Mouse (Mus musculus) cortical plate, adult 2 months (tissue): ENCODE measurements around the gene Fam110c. TPM values are rescaled to one million over a fixed set of nuclear protein-coding genes. Genes with fewer than 3 reads are reported as not detected.
"Not testable (repeated sequence)": the region's sequence is repeated elsewhere in the genome, so short reads cannot be mapped to it uniquely, and the experiment has no call there.

Experiments
- H3K27ac ChIP-seq: fragments of 200-500 bp; 2 replicates; pipeline ENCODE4 v1.5.1; 2012; ENCODE audit warnings: low read length, control low read depth, inconsistent platforms; ENCODE audit not compliant: insufficient read depth
- H3K4me1 ChIP-seq: fragments of 200-500 bp; 2 replicates; pipeline ENCODE4 v1.6.1; 2011; ENCODE audit warnings: low read length; ENCODE audit not compliant: control insufficient read depth, insufficient read depth
- H3K4me3 ChIP-seq: fragments of 200-500 bp; 2 replicates; pipeline ENCODE4 v1.5.1; 2011; ENCODE audit warnings: mild to moderate bottlenecking, low read length, control low read depth; ENCODE audit not compliant: insufficient read depth
- CTCF ChIP-seq: fragments of 200-500 bp; IDR thresholded peaks from 2 replicates; pipeline ENCODE4 v1.5.1; 2011; ENCODE audit warnings: mild to moderate bottlenecking, control low read depth, low read length; ENCODE audit not compliant: insufficient read depth; ENCODE audit errors: extremely low read depth
- POLR2A ChIP-seq: fragments of 200-500 bp; IDR thresholded peaks from 2 replicates; pipeline ENCODE4 v1.6.1; 2011; ENCODE audit warnings: mild to moderate bottlenecking, low read length, control low read depth; ENCODE audit not compliant: insufficient read depth; ENCODE audit errors: extremely low read depth
- polyA plus RNA-seq: library from polyadenylated mRNA; depleted of rRNA; stranded (reverse); fragments of >200 nt; gene quantifications from 2 replicates; pipeline ENCODE4 v1.2.3, GENCODE M21; 2012; rRNA removed

The Fam110c gene
- polyA plus RNA-seq = 0.04 TPM in 1 of 2 replicates, not detected in the other

DNA sequence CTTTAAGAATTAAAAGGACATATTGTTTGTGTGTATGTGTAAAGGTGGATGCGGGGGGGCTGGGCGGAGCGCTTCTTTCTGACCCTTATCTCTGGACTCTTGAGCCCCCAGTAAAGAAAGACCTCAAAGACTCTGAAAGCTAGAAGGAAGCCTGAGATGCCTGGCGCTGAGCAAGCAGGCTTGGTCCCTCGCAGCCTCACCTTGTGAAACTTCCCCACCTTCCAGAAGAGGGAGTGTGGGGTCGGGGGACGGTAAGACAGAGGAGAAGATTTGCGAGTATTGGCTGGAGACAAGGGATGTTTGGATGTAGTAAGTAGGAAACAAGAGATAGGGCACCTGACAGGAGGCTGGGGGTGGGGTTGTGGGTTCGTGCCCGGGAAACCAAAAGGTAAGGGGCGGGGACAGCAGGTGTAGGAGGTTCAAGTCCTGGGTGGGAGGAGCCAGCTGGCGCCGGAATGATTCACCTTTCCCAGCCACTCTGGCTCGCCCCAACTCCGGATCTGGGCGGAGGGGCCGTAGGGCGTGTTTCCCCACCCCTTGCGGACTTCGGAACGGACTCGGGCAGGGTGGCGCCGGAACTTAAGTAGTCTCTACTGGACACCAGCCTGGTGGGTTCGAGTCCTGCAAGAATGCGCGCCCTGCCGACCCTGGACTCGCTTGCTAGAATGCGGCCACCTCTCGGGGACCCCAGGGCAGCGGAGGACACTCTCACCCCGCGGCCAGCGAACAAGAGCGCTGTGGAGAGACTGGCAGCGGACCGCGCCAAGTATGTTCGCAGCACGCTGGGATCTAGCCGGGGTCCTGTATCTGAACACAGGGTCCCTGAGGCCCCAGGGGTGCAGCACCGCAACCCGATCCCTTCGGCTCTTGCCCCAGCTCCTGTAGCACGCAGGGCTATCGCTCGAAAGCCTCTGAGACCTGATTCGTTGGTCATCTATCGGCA, at the start of gene Fam110c:
Gene Fam110c (plus strand): TSS at position 450 of the 943 bp plus-strand sequence.
- Histone ChIP-seq H3K27ac (no peak within 1 kb of the TSS), H3K4me3 (peak within 1 kb of the TSS; percentile 24; the same call in 1 of the 2 replicates), H3K4me1 (peaks cover 3% of the 10 kb centered on the region; the same call in 1 of the 2 replicates)
- TF ChIP-seq CTCF = no peak
- no peak for TF ChIP-seq POLR2A

- no peak overlapping the region for H3K4me3 ChIP-seq
- H3K4me1 ChIP-seq = no peaks in the 10 kb centered on the region
- no peak for TF ChIP-seq CTCF
- TF ChIP-seq POLR2A = no peak
- H3K27ac ChIP-seq = no peak overlapping the region
Observed at GRCm38 (mm10) chr12:31026423-31026822, 47.2 kb upstream of the Fam110c start.

DNA sequence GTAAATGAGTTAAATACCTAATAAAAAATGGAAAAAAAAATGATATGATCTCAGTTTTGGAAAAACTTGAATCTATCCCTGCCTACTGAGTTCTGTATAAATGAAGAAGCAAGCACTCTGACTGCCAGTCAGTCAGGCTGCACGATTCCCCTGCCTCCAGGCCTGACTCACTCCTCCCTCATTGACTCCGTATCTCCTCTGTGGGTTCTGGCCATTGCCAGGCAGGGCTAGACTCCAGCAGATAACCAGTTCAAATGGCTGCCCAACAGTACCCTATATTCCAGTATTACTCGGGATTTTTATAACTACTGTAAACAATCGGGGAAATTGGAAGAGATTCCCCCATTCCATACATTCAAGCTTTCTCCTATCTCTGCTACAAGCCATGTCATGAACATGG, 21.6 kb upstream of the Fam110c start:
- H3K4me1 ChIP-seq = no peaks in the 10 kb centered on the region
- H3K4me3 ChIP-seq = no peak overlapping the region
- no peak overlapping the region for H3K27ac ChIP-seq
- TF ChIP-seq POLR2A (no peak), CTCF (no peak)

DNA sequence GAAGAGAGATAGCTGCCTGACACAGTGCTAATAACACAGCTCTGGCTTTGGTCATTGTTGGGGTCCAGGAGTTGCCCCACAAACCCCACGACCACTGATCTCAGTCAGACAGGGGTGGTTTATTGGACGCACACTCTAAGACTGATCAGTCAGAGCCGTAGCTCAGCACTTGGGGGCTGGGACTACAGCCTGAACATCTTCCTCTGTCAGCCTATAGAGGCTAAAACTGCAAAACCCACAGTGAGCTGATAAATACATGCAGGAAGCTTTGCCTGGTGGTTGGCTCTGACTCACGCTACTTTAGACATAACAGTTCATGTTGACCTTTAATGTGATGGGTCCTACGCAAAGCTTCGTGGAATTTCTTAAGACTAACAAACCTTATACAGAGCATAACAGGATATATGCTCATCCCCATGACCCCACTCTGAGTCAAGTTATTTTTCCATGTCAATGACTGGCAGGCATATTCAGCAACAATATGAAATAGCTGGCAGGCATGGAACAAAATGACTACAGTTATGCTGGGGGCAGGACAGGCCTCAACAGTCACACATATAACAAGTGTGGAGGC, 17.3 kb upstream of the Fam110c start:
- TF ChIP-seq CTCF (no peak), POLR2A (no peak)
- no peaks in the 10 kb centered on the region for H3K4me1 ChIP-seq

DNA sequence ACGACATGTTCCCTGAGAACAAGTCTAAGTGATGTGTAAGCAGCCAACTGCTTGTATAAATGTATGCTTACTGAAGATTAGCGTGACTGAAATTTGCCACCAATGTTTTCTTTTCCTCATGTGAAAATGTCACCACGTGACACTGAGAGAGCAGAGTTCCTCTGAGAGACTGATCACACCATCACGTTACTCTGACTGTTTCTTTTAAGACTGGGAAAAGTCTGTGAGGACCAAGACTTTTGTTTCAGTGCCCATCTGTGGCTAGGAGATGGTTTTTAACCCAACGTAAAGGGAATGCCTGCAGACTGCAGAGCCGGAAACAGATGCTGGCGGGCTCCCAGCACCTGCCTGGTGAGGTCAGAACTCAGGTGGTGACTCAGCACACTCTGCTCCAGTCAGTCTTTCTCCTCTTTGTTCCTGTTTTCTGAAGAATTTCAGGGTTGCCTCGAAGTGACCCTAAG, 14.2 kb upstream of the Fam110c start:
- TF ChIP-seq CTCF (no peak), POLR2A (no peak)
- H3K4me1 ChIP-seq = no peaks in the 10 kb centered on the region
- H3K4me3 ChIP-seq = no peak overlapping the region
- H3K27ac ChIP-seq = no peak overlapping the region

More for the DNA sequence above, 17.3 kb upstream of the Fam110c start:
- no peak overlapping the region for H3K4me3 ChIP-seq
- H3K27ac ChIP-seq = no peak overlapping the region

GRCm38 (mm10) chr12:31060245-31060644, 13.4 kb upstream of the Fam110c start:
- no peak for TF ChIP-seq POLR2A
- TF ChIP-seq CTCF = no peak
- no peak overlapping the region for H3K4me3 ChIP-seq
- H3K27ac ChIP-seq = no peak overlapping the region
- H3K4me1 ChIP-seq = no peaks in the 10 kb centered on the region

DNA sequence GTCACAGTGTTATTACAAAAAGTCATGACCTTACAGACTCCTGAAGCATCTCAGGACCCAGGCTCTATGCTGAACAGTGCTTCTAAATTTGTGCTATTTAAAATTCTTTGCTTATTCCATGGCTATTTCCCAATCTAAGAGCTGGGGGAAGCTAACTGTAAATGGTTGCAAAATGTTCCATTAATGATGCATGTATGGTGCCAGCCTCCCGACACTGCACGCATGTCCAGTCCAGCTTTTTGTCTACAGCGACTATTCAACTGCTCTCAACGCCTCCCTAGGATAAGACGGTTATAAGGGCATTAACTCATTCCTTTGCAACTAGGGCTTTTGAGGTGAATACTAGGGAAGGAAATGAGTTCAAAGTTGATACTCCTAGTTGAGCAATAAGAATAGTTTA, 2.4 kb upstream of the Fam110c start:
- H3K4me1 ChIP-seq = peaks cover 3% of the 10 kb centered on the region; the same call in 1 of the 2 replicates
- H3K4me3 ChIP-seq = no peak overlapping the region
- H3K27ac ChIP-seq = no peak overlapping the region
- TF ChIP-seq POLR2A (no peak), CTCF (no peak)

DNA sequence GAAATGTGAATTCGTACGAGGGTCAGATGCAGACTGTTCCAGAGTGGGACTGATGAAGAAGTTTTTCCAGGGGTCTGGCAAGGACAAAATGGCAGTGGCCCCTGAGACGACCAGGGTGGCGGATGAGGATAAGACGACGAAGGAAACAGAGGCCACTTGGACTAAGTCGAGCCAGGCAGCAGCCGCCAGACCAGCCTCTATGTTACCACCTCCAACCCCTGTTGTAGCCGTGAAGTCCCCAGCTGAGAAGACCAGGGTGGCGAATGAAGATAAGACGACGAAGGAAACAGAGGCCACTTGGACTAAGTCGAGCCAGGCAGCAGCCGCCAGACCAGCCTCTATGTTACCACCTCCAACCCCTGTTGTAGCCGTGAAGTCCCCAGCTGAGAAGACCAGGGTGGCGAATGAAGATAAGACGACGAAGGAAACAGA, 710 bp downstream of the Fam110c start:
- not testable (repeated sequence) for H3K4me1 ChIP-seq, H3K27ac ChIP-seq
- peak overlapping the region; percentile 24; the same call in 1 of the 2 replicates for H3K4me3 ChIP-seq

GRCm38 (mm10) chr12:31074839-31075538, 1.3 kb downstream of the Fam110c start:
- Histone ChIP-seq H3K4me3 (peak overlapping the region; percentile 24), H3K27ac (no peak overlapping the region), H3K4me1 (peaks cover 3% of the 10 kb centered on the region; the same call in 1 of the 2 replicates)
- TF ChIP-seq POLR2A (no peak), CTCF (no peak)
